Mouse (Mus musculus): ENCODE data around the gene Gpr152.
A peak's percentile ranks its signal among the peaks of the same experiment; 100 is the strongest.

GRCm38 (mm10) chr19:4169378-4169784, 29.8 kb downstream of the Gpr152 start:
- TF ChIP-seq POLR2A (IDR thresholded peaks at IDR 0.05; ENCODE audit: borderline replicate concordance, insufficient read depth, low read length) (peak; percentile 91), CTCF (IDR thresholded peaks at IDR 0.05; ENCODE audit: borderline replicate concordance, insufficient read depth, low read depth, low read length) (peak; percentile 73)
